Mouse (Mus musculus) hindlimb bud, embryonic 11.5 days (tissue): ENCODE measurements around the gene Pde8a.
"Not testable (repeated sequence)": the region's sequence is repeated elsewhere in the genome, so short reads cannot be mapped to it uniquely, and the experiment has no call there.

Experiments
- DNase-seq: peaks from one replicate; pipeline ENCODE4 v3.0.0-alpha.2; 2012; ENCODE audit warnings: low read depth, low spot score; ENCODE audit errors: extremely low spot score

The Pde8a gene

DNA sequence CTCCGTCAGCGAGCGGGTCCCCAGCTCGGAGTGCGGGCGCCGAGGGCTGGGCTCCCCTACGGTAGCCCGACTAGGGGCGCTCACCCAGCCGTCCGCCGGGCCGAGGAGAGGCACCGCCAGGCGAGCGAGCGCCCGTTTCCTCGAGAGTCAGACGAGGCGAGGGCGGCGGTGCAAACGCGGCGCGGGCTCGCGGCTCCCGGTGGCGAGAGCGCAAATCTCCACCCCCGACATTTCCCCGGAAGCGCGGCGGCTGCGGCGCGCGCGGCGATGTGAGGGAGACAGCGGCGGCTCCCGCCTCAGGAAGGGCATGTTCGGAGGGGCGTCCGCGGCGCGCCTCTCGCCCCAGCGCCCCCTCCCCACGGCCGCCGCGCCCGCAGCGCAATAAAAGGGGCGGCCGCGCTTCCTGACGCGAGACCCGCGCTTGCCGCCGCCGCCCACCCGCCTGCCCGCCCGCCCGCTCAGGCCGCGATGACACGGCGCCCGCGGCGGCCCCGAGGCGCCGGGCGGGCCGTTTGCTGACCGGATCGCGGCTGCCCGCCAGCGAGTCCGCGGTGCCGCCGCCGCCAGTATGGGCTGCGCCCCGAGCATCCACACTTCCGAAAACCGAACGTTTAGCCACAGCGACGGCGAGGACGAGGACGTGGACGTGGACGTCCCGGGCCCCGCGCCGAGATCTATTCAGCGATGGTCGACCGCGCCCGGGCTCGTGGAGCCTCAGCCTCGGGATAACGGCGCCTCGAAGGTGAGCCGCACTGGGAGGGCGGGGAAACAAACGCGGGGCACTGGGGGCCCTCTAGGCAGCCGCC is at the start of gene Pde8a:
Gene Pde8a, plus strand, starts transcription at position 250 of the 806 bp plus-strand sequence.
- no peak for DNase-seq

DNA sequence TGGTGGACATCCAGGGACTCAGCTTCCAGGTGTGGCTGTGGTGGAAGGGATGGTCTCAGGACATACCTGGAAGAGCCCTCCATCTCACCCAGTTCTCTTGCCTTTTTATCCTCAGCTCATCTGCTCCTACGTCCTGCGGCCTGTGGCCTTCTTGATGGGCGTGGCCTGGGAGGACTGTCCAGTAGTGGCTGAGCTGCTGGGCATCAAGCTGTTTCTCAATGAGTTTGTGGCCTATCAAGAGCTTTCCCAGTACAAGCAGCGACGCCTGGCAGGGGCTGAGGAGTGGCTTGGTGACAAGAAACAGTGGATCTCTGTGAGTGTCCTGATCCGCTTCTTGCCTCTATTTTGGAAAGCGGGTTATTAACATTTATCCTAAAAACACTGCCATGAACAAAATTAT is 49.0 kb upstream of the Pde8a start:
- no peak for DNase-seq

DNA sequence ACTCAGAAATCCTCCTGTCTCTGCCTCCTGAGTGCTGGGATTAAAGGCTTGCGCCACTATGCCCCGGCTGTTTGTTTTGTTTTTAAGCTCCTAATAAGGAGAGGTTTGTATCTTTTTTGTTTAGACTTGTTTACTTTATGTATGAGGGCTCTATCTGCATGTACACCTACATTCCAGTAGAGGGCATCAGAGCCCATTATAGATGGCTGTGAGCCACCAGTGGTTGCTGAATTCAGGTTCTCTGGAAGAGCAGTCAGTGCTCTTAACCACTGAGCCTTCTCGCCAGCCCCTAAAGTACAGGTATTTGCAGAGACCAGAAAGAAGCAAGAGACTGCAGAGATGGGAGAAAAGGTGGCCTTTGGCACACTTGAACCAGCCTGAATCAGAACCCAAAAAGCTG is 46.3 kb upstream of the Pde8a start:
- DNase-seq = no peak

DNA sequence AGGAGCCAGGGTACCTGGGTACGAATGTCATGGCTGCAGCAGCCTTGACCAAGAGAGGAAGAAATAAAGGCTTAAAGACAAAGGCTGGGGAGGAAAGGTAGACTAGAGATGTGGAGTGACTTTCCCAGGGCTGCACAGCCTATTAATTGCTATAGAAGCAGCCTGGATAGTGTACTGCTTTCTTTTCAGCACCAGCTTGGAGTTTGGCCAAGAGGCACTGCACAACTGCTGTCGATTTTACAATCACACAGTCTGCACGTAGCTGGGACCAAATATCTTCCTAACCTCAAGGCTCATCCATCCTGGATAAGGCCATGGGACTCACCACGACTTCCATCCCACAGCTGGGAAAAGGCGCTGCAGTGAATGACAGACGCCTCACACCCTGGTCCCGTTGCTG is 44.0 kb upstream of the Pde8a start:
- DNase-seq = no peak

DNA sequence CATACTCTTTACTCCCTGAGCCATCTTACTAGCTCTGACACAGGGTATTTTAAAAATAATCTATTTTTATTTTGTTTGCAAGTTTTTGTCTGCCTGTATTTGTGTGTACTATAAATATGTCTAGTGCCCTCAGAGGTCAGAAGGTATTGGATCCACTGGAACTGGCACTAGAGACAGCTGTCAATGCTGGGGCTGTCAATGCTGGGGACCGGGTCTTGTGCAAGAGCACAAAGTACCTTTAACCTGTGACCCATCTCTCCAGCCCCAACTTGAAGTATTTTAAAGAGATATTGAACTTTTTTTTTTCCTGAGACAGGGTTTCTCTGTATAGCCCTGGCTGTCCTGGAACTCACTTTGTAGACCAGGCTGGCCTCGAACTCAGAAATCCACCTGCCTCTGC is 39.5 kb upstream of the Pde8a start:
- no peak for DNase-seq

DNA sequence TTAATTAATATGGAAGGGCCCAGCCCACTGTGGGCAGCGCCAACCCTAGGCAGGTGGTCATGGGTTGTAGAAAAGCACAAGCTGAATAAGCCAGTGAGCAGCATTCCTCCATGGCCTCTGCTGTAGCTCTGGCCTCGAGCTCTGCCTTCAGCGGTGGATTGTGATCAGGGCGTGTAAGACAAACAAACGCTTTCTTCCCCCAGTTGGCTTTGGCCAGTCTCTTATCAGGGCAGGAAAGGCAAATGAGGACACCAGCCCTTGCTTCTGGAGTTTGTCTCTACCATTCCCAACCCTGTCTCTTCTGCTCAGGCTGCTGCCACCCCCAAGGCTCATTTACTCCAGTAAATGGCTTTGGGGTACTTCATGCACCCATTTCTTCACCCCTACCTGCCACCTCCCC is 38.7 kb upstream of the Pde8a start:
- DNase-seq = no peak

DNA sequence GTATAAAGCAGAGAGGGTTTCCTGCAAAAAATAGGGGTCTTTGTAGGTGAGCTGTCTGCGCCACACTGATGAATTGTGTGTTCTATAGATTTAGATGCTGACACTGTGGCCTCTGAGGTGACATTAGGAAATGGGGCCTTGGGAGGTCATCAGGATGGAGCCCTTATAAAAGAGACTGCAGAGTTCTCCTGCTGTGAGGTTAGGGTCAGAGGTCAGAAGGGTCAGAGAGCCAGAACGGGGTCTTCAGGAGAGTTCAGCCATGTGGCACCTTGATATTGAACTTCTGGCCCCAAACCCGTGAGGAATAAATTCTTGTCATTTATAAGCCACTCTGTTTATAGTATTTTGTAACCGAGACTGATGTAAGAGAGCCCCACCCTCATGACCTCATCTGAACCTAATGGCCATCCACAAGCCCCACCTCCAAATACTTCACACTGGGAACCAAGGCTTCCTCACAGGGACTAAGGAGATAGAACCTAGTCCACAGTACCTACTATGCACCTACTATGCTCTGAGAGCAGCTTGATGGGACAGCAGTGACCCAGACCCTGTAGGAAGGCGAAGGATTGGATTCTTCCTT is 37.1 kb upstream of the Pde8a start:
- DNase-seq = peak; percentile 31

DNA sequence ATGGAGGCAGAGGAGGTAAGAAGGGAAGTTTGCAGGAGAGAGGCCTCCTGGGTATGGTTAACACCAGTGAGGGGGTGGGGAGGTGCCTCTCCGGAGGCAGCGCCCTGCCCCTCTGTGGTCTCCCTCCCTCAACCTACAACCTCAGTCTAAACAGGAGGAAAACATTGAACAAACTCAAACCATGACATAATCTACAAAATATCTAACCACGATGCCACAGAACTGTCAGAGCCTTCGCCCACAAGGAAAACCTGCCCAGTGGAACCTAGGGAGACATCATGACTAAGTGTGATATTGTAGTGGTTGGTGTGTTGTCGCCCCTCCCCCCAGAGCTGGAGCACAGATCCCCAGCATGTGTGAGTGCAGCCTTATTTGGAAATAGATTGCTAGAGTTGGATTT is 33.9 kb upstream of the Pde8a start:
- no peak for DNase-seq

DNA sequence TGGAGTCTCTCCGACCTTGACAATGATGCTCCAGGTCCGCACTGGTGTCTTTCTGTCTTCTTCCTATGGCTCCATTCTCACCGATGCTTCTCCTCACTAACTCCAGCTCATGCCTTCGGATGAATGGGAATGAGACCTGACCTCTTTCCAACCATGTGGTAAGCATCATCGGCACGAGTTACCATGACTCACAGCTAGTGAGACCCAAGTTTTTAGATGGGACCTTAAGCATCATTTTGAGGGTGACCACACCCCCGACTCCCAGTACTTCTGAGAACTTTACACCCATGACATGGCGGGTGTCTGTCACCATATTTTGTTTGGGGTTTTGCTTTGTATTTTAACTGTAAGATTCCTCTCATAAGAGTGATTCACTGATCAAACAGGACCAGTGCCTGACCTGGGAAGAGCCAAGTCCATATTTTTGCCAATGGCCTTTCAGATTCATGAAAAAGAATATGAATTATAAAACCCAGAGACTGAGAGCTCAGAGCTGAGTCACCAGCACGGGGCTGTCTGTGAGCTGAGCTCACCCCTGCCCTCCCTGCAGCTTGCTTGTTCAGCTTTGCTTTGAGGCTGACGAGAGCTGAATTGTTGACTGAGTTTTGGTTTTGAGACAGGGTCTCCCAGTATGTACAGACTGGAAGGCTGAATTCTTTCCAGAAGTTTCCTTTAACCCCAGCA is 30.8 kb upstream of the Pde8a start:
- DNase-seq = no peak

DNA sequence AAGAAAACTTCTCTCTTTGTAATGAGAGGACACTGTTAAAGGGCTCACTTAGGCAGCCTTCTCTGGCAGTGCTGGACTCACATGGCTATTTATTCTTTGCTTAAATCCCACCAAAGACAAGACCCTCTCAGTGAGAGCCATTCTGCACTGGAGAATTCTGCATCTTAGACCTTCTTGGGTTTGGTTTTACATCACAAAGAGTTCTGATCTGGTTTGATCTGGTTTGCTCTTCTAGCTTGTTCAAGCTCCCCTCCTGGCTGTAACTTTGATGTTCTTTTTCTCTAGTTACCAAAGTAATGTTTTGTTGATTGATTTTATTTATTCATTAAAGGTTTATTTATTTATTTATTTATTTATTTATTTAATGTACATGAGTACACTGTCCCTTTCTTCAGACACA is 30.2 kb upstream of the Pde8a start:
- DNase-seq = no peak

DNA sequence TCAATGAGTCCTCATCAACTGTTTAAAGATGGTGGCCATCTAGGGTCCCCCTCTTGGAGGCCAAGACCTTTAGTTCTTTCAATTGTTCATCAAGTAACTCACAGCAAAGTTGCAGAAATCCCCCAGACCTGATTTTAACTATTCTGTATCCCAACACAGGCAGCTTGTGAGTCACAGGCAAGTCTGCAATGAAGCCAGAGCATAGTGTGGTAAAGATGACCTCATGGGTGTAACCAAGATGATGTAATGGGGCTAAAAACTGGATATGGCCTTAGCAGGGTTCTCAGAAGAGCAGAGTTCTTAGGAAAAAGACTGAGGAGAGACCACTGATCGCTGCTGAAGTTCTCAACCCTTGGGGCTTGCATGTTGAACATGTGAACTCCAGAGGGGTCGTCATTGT is 29.3 kb upstream of the Pde8a start:
- DNase-seq = no peak

DNA sequence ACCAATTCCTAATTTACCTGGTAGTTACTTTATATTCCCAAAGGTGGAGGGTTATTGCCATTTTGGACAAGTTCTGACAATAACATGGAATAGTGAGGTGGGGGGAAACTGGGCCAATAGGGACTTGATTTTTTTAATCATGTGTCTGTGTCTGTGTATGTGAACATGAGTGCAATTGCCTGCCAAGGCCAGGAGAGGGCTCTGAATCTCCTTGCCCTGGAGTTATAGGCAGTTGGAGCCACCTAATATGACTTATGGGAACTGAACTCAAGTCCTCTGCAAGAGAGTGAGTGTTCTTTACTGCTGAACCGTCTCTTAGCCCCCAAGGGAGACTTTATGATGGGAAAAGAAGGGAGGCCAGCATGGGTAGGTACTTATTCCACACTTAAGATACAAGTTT is 28.7 kb upstream of the Pde8a start:
- DNase-seq = no peak

DNA sequence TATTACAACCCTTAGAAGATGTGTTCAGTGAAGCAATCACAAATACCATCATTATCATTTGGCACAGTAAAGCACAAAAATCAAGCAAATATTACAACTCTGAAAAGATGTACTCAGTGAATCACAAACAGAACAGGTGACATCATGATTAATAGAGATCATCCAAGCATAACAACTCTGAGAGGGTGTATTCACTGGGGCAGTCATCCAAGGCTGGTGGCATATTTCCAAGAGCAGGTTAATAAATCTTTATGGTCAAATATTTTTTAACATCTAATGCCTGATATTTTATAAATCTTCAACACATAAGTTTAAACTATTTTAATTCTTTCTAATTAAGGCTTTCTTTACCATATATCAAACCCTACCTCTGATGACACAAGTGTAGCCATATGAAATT is 27.4 kb upstream of the Pde8a start:
- DNase-seq = not testable (repeated sequence)

DNA sequence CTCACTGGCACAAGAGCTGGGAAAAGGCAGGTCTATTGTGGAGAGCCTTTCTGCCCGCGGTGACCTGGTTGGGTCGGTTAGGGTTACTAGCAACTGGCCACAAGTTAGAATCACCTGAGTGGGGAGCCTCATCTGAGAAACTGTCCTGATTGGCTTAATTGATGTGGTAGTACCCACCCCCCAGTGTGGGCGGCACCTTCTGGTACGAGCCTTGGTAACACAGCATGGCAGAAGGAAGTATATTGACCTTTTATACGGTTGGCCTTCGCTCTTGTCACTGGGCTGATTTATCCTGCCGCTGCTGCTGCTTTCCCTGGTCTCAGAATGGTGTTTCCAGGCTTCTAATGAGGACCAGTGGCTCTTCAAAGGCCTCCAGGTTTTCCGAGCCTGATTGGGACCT is 24.2 kb upstream of the Pde8a start:
- no peak for DNase-seq

DNA sequence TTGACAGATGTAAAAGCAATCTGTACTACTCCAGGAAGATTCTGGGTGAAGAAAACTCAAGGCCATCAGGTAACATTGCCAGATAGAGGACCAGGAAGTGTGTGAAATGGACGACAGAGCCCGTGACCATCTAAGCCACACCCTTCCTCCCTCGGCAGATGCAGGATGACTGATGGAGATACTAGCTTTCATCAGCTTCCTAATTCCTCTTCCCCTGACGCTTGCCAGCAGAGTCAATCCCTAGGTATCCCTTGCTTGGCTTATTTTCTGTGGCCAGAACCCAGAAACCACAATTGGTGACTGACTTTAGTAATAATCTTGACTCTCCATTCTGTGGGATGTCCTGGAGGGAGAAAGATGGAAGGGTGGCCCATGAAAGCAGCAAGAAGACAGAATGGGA is 17.9 kb upstream of the Pde8a start:
- DNase-seq = no peak

DNA sequence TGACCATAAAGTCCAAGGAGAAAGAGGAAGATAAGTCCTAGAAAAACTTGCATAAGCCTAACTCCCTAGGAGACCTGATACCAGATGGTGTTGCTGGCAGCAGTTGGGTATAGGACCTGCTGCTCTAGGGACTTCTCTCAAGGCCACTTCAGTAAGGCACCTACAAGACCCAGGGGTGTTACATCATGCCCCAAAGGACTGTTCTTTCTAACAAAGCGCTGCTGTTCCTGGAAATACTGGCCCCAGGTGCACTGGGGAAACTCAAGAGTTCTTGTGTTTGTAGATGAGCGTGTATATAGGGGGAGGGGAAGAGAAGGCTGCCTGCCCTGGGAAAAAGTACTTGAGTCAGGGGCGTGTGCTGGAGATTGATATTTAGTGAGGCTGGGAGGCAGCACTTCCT is 16.6 kb upstream of the Pde8a start:
- no peak for DNase-seq

DNA sequence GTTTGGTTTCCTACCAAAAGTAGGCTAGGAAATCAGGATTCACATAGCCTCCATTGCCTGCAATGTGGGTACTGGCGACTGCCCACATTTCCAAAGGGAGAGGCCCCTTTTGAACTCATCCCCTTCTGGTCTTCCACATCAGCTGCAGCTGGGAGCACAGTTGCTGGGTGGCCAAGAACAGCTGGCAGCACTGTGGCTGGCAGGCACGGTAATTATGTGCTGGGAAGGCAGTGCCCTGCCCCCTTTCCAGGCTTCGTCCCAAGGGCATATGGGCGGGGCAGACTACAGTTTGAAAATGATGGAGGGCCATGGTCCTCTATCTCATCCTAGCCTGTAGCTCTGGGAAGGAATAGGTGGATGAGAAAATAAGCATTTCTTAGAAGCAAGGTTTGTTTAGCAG is 14.9 kb upstream of the Pde8a start:
- no peak for DNase-seq

DNA sequence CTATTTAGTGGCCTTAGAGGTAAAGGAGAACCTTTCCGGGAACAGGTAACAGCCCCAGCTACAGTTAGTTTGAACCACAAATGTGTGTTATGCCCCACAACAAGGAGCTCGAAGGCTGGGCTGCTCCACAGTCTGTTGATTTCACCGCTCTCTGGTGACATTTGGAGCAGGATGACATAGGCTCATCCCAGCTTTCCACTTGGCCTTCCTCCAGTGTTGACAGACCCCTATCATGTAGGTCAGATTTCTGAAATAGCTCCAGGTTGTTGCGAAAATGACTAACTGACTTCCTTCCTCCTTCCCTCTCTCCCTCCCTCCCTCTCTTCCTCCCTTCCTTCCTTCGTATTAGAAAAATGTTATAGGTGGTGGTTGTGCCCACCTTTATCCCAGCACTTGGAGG is 14.3 kb upstream of the Pde8a start:
- no peak for DNase-seq

DNA sequence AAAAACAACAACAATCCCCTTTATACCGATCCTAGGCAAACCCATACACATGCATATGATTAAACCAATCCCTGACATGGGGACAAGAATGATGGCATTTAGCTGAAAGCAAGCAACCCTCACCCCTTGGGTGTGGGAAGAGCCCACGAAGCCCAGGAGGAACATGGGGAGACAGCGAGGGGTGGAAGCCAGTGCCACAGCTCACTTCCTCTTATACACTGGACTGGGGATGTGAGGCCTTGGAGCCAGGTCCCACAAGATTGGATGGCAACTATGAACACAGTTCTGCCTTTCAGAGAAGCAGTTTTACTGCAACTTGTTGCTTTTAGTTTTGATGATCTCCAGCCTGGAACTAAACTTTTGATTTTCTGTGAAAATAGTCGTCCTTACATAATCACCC is 13.6 kb upstream of the Pde8a start:
- no peak for DNase-seq

DNA sequence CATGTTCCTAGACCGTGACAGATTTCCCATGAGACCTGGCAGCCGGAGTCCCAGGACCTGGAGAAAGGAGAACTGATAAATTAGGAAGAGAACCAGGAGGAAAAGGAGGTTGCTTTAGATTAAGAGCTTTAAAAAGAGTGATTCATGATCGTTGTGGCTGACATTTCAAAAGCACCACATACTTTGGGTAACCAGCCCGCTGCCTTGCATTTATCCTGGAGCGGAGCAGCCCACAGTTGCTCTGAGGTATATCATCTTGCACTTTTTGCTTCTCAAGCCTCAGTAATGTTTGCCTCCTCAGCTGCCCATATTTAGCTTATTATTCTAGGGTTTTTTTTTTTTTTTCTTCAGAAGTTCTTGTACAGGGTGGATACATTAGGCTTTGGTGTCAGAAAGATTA is 11.0 kb upstream of the Pde8a start:
- DNase-seq = no peak

DNA sequence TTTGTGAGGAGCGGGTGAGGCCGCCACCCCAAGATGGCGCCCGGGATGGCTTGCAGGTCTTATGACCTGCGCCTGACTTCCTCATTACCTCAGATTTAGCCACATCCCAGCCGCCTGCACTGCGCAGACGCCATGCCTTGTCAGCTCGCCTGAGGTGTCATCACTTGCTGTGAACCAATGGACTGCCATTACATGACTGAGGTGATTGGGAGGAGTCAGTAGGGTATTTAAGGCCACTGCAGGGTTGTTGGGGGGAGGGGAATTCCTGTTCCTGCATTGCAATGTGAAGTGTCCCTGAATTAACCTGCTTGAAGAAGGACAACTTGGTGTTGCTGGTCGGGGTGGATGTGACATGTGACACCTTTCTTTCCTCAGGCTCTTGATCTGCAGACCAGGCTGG is 9.8 kb upstream of the Pde8a start:
- not testable (repeated sequence) for DNase-seq

DNA sequence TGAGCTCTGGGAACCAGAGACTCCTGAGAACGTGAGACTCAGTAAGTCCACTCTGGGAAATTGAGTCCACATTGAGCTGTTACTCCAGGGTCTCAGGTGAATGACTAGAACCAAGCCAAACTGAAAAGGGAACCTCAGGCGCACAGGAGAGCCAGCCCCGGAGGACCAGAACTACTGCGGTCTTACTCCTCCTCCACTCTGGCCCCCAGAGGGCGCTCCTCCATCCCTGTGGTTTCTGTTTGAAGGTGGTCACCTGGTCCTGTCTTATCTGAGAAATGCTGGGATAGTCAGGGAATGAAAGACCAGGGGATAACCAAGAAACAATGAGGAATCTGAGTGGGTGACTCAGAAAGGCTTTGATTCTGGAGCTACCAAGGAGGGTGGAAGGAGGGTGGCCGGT is 4.5 kb upstream of the Pde8a start:
- no peak for DNase-seq
